Mouse (Mus musculus) kidney, postnatal 36 days (tissue): ENCODE measurements at regions not wholly inside any gene's neighbourhood (a gene's known extent, or its start where the extent isn't known, plus 50 kb on each side); places are given as distances from the start of the nearest gene placed in this dataset.
A peak's percentile ranks its signal among the peaks of the same experiment; 100 is the strongest.

Experiments used
- DNase-seq, 2 experiments: peaks; one replicate each; pipeline ENCODE4 v3.0.0; 2021 to 2022; ENCODE audit warnings: mixed read lengths in 2 of 2

GRCm38 (mm10) chr9:92865822-92866221, 323.8 kb downstream of the Plod2 start:
- DNase-seq: no peak

GRCm38 (mm10) chr9:92878589-92878988, 336.6 kb downstream of the Plod2 start:
- peak; percentile 20 to 58 for DNase-seq

- no peak for DNase-seq
These were observed 337.8 kb downstream of the Plod2 start for GRCm38 (mm10) chr9:92879812-92880211.

GRCm38 (mm10) chr9:92882251-92882832, 340.3 kb downstream of the Plod2 start:
- no peak for DNase-seq

GRCm38 (mm10) chr9:92890063-92890462, 348.0 kb downstream of the Plod2 start:
- DNase-seq: no peak

GRCm38 (mm10) chr9:92899733-92900132, 357.7 kb downstream of the Plod2 start:
- DNase-seq: no peak

GRCm38 (mm10) chr9:92907102-92907501, 365.1 kb downstream of the Plod2 start:
- DNase-seq: no peak

GRCm38 (mm10) chr9:92919396-92919795, 377.4 kb downstream of the Plod2 start:
- no peak for DNase-seq

GRCm38 (mm10) chr9:92930231-92930966, 388.4 kb downstream of the Plod2 start:
- DNase-seq: no peak

GRCm38 (mm10) chr9:92937802-92938201, 395.8 kb downstream of the Plod2 start:
- no peak for DNase-seq

GRCm38 (mm10) chr9:92950092-92950491, 408.1 kb downstream of the Plod2 start:
- peak; percentile 1 to 7 for DNase-seq

GRCm38 (mm10) chr9:92963275-92963674, 421.3 kb downstream of the Plod2 start:
- no peak for DNase-seq

GRCm38 (mm10) chr9:92991759-92992158, 449.7 kb downstream of the Plod2 start:
- no peak for DNase-seq

- no peak for DNase-seq
These were observed 454.1 kb downstream of the Plod2 start for GRCm38 (mm10) chr9:92996156-92996555.

GRCm38 (mm10) chr9:93005182-93005953, 463.3 kb downstream of the Plod2 start:
- no peak for DNase-seq

- no peak for DNase-seq
These were observed 466.7 kb downstream of the Plod2 start for GRCm38 (mm10) chr9:93008511-93009302.

GRCm38 (mm10) chr9:93044298-93044912, 502.4 kb downstream of the Plod2 start:
- no peak for DNase-seq

GRCm38 (mm10) chr9:93072140-93072539, 530.1 kb downstream of the Plod2 start:
- no peak for DNase-seq

GRCm38 (mm10) chr9:93083114-93083513, 541.1 kb downstream of the Plod2 start:
- no peak for DNase-seq

GRCm38 (mm10) chr9:93098008-93098581, 556.1 kb downstream of the Plod2 start:
- DNase-seq: no peak

GRCm38 (mm10) chr9:93130561-93130960, 588.5 kb downstream of the Plod2 start:
- DNase-seq: no peak

GRCm38 (mm10) chr9:93131620-93132200, 589.7 kb downstream of the Plod2 start:
- DNase-seq: no peak
